Mouse (Mus musculus): ENCODE measurements around the gene Olfr870. TPM values are rescaled to one million over a fixed set of nuclear protein-coding genes. Genes with fewer than 3 reads are reported as not detected.
"Not testable (repeated sequence)": the region's sequence is repeated elsewhere in the genome, so short reads cannot be mapped to it uniquely, and the experiment has no call there.

Olfr870 gene
- not detected in 2 replicates for polyA plus RNA-seq (2015; fragmentation: Nextera tagmentation; extraction: Ambion mirVana)

DNA sequence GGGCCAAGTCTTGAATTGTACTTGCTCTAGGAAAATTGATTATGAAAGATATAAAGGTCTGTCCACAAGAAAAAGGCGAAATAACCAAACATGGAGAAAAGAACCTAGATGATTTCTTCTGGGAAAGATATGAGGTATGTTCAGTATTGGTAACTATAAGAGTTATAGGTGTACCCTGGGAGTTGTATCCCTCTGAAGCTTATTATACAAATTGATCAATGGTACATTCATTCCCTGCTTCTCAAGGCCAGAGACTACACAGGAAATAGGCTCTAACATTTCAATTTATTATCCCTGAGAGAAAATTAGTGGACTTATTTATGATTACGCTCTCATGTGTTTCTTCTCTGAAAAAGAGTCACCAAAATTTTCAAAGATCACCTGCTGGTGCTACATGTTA is at the start of gene Olfr870:
Olfr870 (minus strand) TSS at position 101 of the 400 bp plus-strand sequence.
- Histone ChIP-seq H3K4me2 (no peak within 1 kb of the TSS), H3K9me3 (replicated peaks) (peaks cover 13% of the 10 kb centered on the region), H3K4me1 (no peaks in the 10 kb centered on the region), H3K27me3 (no peaks in the 10 kb centered on the region), H3K9ac (no peak within 1 kb of the TSS), H3K36me3 (ENCODE audit: poor library complexity, severe bottlenecking) (no peaks in the 10 kb centered on the region), H3K27ac (no peak within 1 kb of the TSS), H3K4me3 (no peak within 1 kb of the TSS)
- no peak for ATAC-seq
- 81% methylated on average over 2 of the region's 2 CpGs for WGBS

DNA sequence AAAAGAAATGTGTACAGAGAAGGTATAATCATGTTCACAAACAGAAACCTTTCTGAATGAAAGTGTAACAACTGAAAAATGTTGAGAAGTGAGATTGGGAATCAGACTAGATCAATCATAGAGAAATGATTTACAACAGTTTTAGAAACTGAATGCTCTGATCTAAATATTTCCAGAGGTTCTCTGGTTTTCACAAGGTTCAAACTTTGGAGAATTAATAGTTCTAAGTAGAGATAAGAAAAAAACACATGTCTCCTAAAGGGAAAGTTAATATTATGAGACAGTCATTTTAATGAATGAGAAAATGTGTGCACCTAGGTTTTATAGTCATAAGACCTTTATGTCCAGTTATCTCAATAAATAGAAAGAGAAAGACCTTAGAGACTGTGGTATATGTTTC is 38.0 kb upstream of the Olfr870 start, which contains the start of gene Olfr871:
Olfr871 (plus strand) TSS at position 301 of the 400 bp plus-strand sequence.
- peaks cover 12% of the 10 kb centered on the region; the same call in 1 of the 2 replicates for H3K9me3 ChIP-seq (replicated peaks)
- ATAC-seq, result no peak
- H3K36me3 ChIP-seq (ENCODE audit: poor library complexity, severe bottlenecking), result no peaks in the 10 kb centered on the region
- H3K27ac ChIP-seq, result no peak within 1 kb of the TSS
- no peaks in the 10 kb centered on the region for H3K4me1 ChIP-seq
- H3K4me3 ChIP-seq, result no peak within 1 kb of the TSS
- H3K27me3 ChIP-seq, result no peaks in the 10 kb centered on the region
- no peak within 1 kb of the TSS for H3K9ac ChIP-seq
- no peak within 1 kb of the TSS for H3K4me2 ChIP-seq

DNA sequence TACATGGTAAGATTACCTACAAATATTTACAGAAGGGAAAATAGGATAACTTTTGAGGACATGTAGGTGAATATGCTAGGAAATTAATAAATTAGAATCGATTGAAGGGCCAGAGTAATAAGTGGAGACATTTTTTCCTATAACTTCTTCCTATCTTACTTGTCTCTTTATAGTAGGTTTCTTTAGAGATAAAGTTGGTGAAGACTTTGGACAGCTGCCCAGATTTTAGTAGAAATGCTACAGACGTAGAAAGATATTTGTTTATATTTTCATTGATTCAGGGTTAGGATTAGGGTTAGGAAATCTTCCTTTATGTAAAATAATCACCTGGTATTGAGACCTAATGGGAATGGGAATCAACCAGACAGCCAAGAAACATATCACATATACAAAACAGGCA is 37.6 kb upstream of the Olfr870 start:
- H3K9ac ChIP-seq, result no peak overlapping the region
- H3K4me2 ChIP-seq, result no peak overlapping the region
- no peak overlapping the region for H3K4me3 ChIP-seq
- peaks cover 10% of the 10 kb centered on the region; the same call in 1 of the 2 replicates for H3K9me3 ChIP-seq (replicated peaks)
- H3K27ac ChIP-seq, result no peak overlapping the region
- no peaks in the 10 kb centered on the region for H3K27me3 ChIP-seq
- 76% methylated on average over 2 of the region's 2 CpGs for WGBS
- H3K36me3 ChIP-seq (ENCODE audit: poor library complexity, severe bottlenecking), result no peaks in the 10 kb centered on the region
- no peaks in the 10 kb centered on the region for H3K4me1 ChIP-seq
- ATAC-seq, result no peak

DNA sequence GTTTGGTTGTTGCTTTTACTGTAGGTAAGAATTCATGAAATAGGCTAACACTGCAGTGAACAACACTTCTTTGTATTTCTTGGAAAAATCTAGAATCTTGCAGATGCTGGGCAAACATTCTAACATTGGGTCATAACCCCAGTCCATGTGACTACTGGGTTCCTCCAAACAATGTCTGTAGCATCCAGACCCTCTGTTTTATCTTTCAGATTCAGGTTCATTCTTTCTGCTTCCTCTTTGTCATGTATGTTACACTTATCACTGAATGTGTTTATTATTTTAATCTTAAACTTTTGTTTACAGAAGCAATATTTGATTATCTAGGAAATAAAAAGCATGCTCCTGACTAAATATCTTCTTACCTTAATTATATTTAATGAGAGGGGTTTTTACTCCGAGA is 37.0 kb upstream of the Olfr870 start:
- no peaks in the 10 kb centered on the region for H3K4me1 ChIP-seq
- no peak overlapping the region for H3K9ac ChIP-seq
- H3K27me3 ChIP-seq, result no peaks in the 10 kb centered on the region
- no peak overlapping the region for H3K4me2 ChIP-seq
- no peak overlapping the region for H3K4me3 ChIP-seq
- no peak for ATAC-seq
- peaks cover 9% of the 10 kb centered on the region; the same call in 1 of the 2 replicates for H3K9me3 ChIP-seq (replicated peaks)
- no peaks in the 10 kb centered on the region for H3K36me3 ChIP-seq (ENCODE audit: poor library complexity, severe bottlenecking)
- no peak overlapping the region for H3K27ac ChIP-seq
- WGBS, result 51% methylated on average over 1 of the region's 1 CpGs

DNA sequence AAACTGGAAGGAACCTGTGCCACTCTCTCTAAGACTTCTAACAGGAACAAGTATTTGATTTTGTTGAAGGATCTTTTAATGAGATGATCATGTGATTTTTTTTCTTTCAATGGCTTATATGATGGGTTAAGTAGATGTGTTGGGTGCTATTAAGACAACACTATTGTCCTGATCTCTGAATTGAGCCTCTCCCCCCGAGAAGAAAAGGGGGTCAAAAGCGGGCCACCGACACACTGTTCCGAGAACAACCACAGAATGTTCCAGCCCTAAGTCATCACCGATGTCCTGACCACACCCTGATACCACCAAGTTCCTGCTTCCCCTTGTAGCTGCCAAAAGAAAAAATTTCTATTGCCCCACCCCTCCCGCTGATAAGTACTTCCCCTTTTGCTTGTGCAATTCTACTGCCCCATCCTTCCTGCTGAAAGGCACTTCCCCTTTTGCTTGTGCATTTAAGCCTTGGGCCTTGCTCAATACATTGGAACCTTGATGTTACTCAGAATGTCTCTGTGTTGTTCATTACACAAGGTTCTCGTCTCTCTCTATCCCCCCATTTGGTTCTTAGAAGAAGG is 29.6 kb upstream of the Olfr870 start:
- H3K9ac ChIP-seq; H3K4me2 ChIP-seq; H3K4me1 ChIP-seq; ATAC-seq; H3K36me3 ChIP-seq (ENCODE audit: poor library complexity, severe bottlenecking); H3K4me3 ChIP-seq; H3K27me3 ChIP-seq; H3K27ac ChIP-seq: not testable (repeated sequence)
- H3K9me3 ChIP-seq (replicated peaks), result peaks cover 15% of the 10 kb centered on the region
- WGBS, result 88% methylated on average over 7 of the region's 7 CpGs

DNA sequence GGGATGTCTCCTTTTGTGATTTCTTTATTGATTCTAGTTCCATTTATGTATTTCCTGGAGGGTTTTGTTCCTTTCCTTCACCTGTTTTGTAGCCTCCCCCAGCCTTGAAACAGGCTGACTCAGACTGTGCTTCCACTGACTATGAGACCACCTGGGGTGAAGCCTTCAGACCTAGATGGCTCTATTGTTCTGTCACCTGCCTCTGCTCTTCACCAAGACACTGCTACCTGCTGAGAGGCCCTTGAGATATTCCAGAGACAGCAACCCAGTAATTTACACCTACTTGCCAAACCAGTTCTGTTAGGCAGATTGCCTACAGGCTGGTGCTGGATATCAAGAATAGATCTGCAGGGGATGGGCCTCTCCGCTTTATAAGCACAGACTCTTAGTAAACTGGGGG is 28.3 kb upstream of the Olfr870 start:
- H3K4me2 ChIP-seq, result no peak overlapping the region
- WGBS, result 70% methylated on average over 1 of the region's 1 CpGs
- ATAC-seq, result no peak
- H3K4me3 ChIP-seq, result no peak overlapping the region
- H3K27ac ChIP-seq, result no peak overlapping the region
- H3K9ac ChIP-seq, result no peak overlapping the region
- peaks cover 15% of the 10 kb centered on the region for H3K9me3 ChIP-seq (replicated peaks)
- H3K36me3 ChIP-seq (ENCODE audit: poor library complexity, severe bottlenecking), result no peaks in the 10 kb centered on the region
- no peaks in the 10 kb centered on the region for H3K27me3 ChIP-seq
- H3K4me1 ChIP-seq, result no peaks in the 10 kb centered on the region

DNA sequence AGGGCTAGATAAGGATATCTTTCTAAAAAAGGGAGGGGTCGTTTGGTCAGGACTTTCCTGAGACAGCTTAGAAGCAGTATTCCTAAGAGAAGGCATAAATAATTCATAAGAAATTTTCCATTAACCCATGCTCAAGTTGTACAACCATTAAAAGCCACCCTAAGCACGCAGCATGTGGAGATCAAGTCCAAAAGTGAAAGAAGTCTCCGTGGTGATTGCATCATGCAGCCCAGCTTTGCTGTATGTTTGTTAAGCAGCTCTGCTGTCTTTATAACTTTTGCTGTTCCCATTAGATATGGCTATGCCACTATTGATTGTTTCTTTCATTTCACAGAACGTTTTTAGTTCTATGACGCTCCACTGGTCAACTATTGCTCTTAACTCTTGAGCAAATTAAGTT is 5.6 kb upstream of the Olfr870 start:
- Histone ChIP-seq H3K4me1 (no peaks in the 10 kb centered on the region), H3K36me3 (ENCODE audit: poor library complexity, severe bottlenecking) (no peaks in the 10 kb centered on the region), H3K27me3 (no peaks in the 10 kb centered on the region), H3K9ac (no peak overlapping the region), H3K4me2 (no peak overlapping the region), H3K4me3 (no peak overlapping the region), H3K9me3 (replicated peaks) (peaks cover 35% of the 10 kb centered on the region), H3K27ac (no peak overlapping the region)
- ATAC-seq, result no peak
- WGBS, result 77% methylated on average over 5 of the region's 5 CpGs

DNA sequence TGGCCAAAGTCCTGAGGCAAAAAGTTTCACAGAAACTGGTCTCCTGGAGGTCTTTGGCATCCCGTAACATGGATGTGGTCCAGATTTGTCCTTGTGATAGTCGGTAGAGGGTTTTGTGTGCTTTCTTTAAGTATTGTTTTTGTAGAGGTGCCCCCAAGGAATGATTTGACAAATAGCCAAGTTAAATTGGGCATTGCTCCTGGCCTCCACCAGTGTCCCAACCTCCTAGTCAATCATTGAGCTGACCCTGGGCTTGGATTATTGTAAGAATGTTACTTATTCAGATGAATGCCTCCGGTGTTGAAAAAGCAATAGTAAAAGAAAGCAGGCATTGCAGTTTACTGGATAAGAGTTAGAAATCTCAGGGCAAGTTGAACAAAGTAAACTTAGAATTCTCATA is 24.2 kb downstream of the Olfr870 start:
- Histone ChIP-seq H3K9ac (no peak overlapping the region), H3K4me1 (no peaks in the 10 kb centered on the region), H3K27me3 (no peaks in the 10 kb centered on the region), H3K4me3 (no peak overlapping the region), H3K36me3 (ENCODE audit: poor library complexity, severe bottlenecking) (no peaks in the 10 kb centered on the region), H3K4me2 (no peak overlapping the region), H3K9me3 (replicated peaks) (peaks cover 37% of the 10 kb centered on the region), H3K27ac (no peak overlapping the region)
- no peak for ATAC-seq
- 94% methylated on average over 3 of the region's 3 CpGs for WGBS

DNA sequence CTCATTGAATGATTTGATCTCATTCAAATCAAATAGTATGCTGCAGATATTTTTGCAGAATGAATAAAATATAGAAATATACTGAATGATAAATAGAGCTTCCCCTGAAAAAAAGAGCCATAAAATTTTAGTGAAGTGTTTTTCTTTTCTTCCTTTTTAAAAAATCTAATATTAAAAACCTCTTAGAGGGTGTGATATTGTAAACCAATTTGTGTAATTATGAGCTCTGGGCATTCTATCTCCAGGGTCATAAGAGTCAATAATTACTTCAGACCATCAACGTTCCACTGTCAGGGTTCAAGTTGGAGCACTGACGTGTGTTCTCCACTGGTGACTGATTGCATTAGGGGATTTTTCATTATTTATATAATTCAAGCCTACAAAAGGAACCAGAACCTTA is 45.1 kb downstream of the Olfr870 start, which contains the start of gene Olfr869:
Olfr869 (plus strand) TSS at position 301 of the 400 bp plus-strand sequence.
- no peaks in the 10 kb centered on the region for H3K4me1 ChIP-seq
- ATAC-seq, result no peak
- WGBS, result 79% methylated on average over 2 of the region's 2 CpGs
- no peak within 1 kb of the TSS for H3K27ac ChIP-seq
- no peak within 1 kb of the TSS for H3K9ac ChIP-seq
- H3K4me3 ChIP-seq, result no peak within 1 kb of the TSS
- no peaks in the 10 kb centered on the region for H3K27me3 ChIP-seq
- H3K9me3 ChIP-seq (replicated peaks), result 0 out of 2 replicates have a peak, but pooled peaks cover 3% of the 10 kb centered on the region
- H3K4me2 ChIP-seq, result no peak within 1 kb of the TSS
- no peaks in the 10 kb centered on the region for H3K36me3 ChIP-seq (ENCODE audit: poor library complexity, severe bottlenecking)

Other genes with a start within 250 kb of the Olfr870 start
- not detected in 2 replicates for gene Olfr866, start 146.0 kb downstream of the Olfr870 start, polyA plus RNA-seq (2015; fragmentation: Nextera tagmentation; extraction: Ambion mirVana)
- gene Olfr867, start 116.5 kb downstream of the Olfr870 start, polyA plus RNA-seq (2015; fragmentation: Nextera tagmentation; extraction: Ambion mirVana), result not detected in 2 replicates
- not detected in 2 replicates for gene Olfr868, start 75.4 kb downstream of the Olfr870 start, polyA plus RNA-seq (2015; fragmentation: Nextera tagmentation; extraction: Ambion mirVana)
- not detected in 2 replicates for gene Olfr869, start 45.0 kb downstream of the Olfr870 start, polyA plus RNA-seq (2015; fragmentation: Nextera tagmentation; extraction: Ambion mirVana)
- not detected in 2 replicates for gene Olfr871, start 38.1 kb upstream of the Olfr870 start, polyA plus RNA-seq (2015; fragmentation: Nextera tagmentation; extraction: Ambion mirVana)
- not detected in 2 replicates for gene Olfr872, start 63.1 kb upstream of the Olfr870 start, polyA plus RNA-seq (2015; fragmentation: Nextera tagmentation; extraction: Ambion mirVana)
- gene Olfr39, start 108.3 kb upstream of the Olfr870 start, polyA plus RNA-seq (2015; fragmentation: Nextera tagmentation; extraction: Ambion mirVana), result not detected in 2 replicates
- not detected in 2 replicates for gene Olfr873, start 124.5 kb upstream of the Olfr870 start, polyA plus RNA-seq (2015; fragmentation: Nextera tagmentation; extraction: Ambion mirVana)
- 0.15 TPM in 1 of 2 replicates, not detected in the other for gene Olfr18, start 162.0 kb upstream of the Olfr870 start, polyA plus RNA-seq (2015; fragmentation: Nextera tagmentation; extraction: Ambion mirVana)
- gene Zfp560, start 211.1 kb upstream of the Olfr870 start, polyA plus RNA-seq (2015; fragmentation: Nextera tagmentation; extraction: Ambion mirVana), result 48.8 and 49.0 TPM in 2 replicates

Measured in forebrain, embryonic 13.5 days (tissue).